Mouse (Mus musculus) ES-E14 (cell line): Measurements from ENCODE around the gene Cdh5. TPM values are rescaled to one million over a fixed set of nuclear protein-coding genes. Genes with fewer than 3 reads are reported as not detected.
"Not testable (repeated sequence)": the region's sequence is repeated elsewhere in the genome, so short reads cannot be mapped to it uniquely, and the experiment has no call there.

Source experiments
- DNase-seq: peaks from one replicate; pipeline ENCODE4 v3.0.0-alpha.2; 2013; ENCODE audit warnings: low read depth, low spot score
- H3K27ac ChIP-seq: 2 replicates; pipeline ENCODE4 v1.5.1; 2012; ENCODE audit warnings: low read depth, mild to moderate bottlenecking, low read length, moderate library complexity, mixed read lengths; ENCODE audit not compliant: poor library complexity, insufficient read depth, severe bottlenecking
- H3K36me3 ChIP-seq: 2 replicates; pipeline ENCODE4 v1.6.1; 2012; ENCODE audit warnings: mild to moderate bottlenecking, low read length, moderate library complexity, mixed read lengths; ENCODE audit not compliant: control insufficient read depth, poor library complexity, insufficient read depth, severe bottlenecking
- H3K4me1 ChIP-seq, 2 experiments: fragments of 150-350 bp in 1 of 2; sonication (generic) in 1 of 2; 2 replicates each; pipeline ENCODE4 v1.6.1; 2012; ENCODE audit warnings: low read length in 2 of 2, mild to moderate bottlenecking in 1 of 2, mixed read lengths in 1 of 2; ENCODE audit not compliant: control insufficient read depth in 2 of 2, insufficient read depth in 2 of 2, poor library complexity in 1 of 2
- H3K4me3 ChIP-seq, 2 experiments: fragments of 150-350 bp in 1 of 2; sonication (generic) in 1 of 2; 2 replicates each; pipeline ENCODE4 v1.5.1; 2012; ENCODE audit warnings: low read length in 2 of 2, low read depth in 1 of 2, mild to moderate bottlenecking in 1 of 2, mixed read lengths in 1 of 2; ENCODE audit not compliant: insufficient read depth in 1 of 2, poor library complexity in 1 of 2, severe bottlenecking in 1 of 2
- H3K9ac ChIP-seq: 2 replicates; pipeline ENCODE4 v1.6.1; 2012; ENCODE audit warnings: low read depth, mild to moderate bottlenecking, low read length, mixed read lengths; ENCODE audit not compliant: poor library complexity, insufficient read depth, severe bottlenecking
- H3K9me3 ChIP-seq: fragments of 150-350 bp; sonication (generic); 2 replicates; pipeline ENCODE4 v1.6.1; 2012; ENCODE audit warnings: low read depth, mild to moderate bottlenecking, low read length; ENCODE audit not compliant: control insufficient read depth, insufficient read depth
- CHD2 ChIP-seq: IDR thresholded peaks from 2 replicates; pipeline ENCODE4 v1.6.1; 2014; ENCODE audit warnings: mild to moderate bottlenecking, low read depth, low read length, inconsistent platforms
- HCFC1 ChIP-seq: IDR thresholded peaks from 2 replicates; pipeline ENCODE4 v1.6.1; 2012; ENCODE audit warnings: low read length, inconsistent platforms, borderline replicate concordance; ENCODE audit not compliant: insufficient read depth
- MAFK ChIP-seq: IDR thresholded peaks from 2 replicates; pipeline ENCODE4 v1.6.1; 2014; ENCODE audit warnings: mild to moderate bottlenecking, low read depth, low read length, inconsistent platforms; ENCODE audit not compliant: insufficient read depth
- ZC3H11A ChIP-seq: IDR thresholded peaks from 2 replicates; pipeline ENCODE4 v1.6.1; 2012; ENCODE audit warnings: low read depth, mild to moderate bottlenecking, inconsistent platforms, low read length, borderline replicate concordance
- ZNF384 ChIP-seq: IDR thresholded peaks from 2 replicates; pipeline ENCODE4 v1.6.1; 2012; ENCODE audit warnings: low read depth, low read length, inconsistent platforms
- in situ Hi-C, 2 experiments: fragments of 600-800 bp; cut with MboI; formaldehyde crosslinking; loops; one replicate each; pipeline ENCODE4 v1.15.1; 2025; ENCODE audit warnings: low sequenced_read_pairs in 2 of 2, inconsistent platforms in 1 of 2; ENCODE audit not compliant: unreplicated experiment in 2 of 2
- total RNA-seq: library from RNA; depleted of rRNA; stranded (reverse); fragments of 300-350 nt; gene quantifications from 2 replicates; pipeline ENCODE4 v1.2.3, GENCODE M21; 2012

Gene Cdh5
- total RNA-seq, 1 experiment = 2.0 TPM

DNA sequence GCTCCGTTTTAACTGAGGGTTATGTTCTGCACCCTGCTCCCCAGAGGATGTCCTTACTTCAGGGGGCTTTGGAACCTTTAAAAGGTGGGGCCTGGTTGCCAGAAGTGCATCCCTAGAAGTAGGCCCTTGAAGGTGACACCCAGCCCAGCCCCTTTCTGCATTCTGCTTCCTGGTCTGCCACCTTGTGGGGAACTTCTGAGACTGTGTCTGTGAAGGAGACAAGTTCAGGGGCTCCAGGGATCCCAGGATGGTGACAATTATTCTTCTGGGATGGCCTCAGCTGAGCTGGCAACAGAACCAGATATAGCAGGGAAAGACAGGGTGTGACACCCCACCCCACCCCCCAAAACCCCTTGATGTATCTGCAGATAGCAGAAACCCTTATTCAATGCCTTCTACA is 14.3 kb upstream of the Cdh5 start:
- peaks cover 0 to 4% of the 10 kb centered on the region in 2 experiments; a peak in 1 of 4 replicates for H3K4me1 ChIP-seq
- no peak overlapping the region for H3K9ac ChIP-seq
- H3K9me3 ChIP-seq = no peaks in the 10 kb centered on the region
- no peak for TF ChIP-seq ZC3H11A
- no peak for TF ChIP-seq ZNF384
- no peak for TF ChIP-seq HCFC1
- no peaks in the 10 kb centered on the region for H3K36me3 ChIP-seq
- DNase-seq = no peak
- H3K4me3 ChIP-seq = no peak overlapping the region
- in situ Hi-C loops = no loop called here
- no peak overlapping the region for H3K27ac ChIP-seq

DNA sequence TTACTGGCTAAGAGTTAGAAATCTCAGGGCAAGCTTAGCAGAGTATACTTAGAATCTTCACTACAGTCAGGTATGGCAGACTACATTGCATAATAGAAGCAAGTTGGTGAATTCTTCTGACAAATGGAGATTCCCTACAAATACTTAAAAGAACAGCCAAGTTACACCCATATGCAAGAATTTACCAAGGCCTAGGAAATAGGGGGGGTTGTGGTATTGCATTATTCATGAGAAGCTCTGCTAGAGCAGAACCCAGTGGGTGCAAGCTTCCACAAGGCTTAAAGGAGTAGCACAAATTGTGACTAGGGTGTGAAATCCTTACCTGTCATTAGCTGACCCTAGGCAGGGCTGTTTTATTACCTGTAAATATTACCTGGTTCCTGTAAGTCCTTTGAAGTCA is 13.5 kb upstream of the Cdh5 start:
- DNase-seq, H3K27ac ChIP-seq, H3K4me3 ChIP-seq, in situ Hi-C loops, H3K4me1 ChIP-seq, H3K9ac ChIP-seq, H3K36me3 ChIP-seq, H3K9me3 ChIP-seq: not testable (repeated sequence)

DNA sequence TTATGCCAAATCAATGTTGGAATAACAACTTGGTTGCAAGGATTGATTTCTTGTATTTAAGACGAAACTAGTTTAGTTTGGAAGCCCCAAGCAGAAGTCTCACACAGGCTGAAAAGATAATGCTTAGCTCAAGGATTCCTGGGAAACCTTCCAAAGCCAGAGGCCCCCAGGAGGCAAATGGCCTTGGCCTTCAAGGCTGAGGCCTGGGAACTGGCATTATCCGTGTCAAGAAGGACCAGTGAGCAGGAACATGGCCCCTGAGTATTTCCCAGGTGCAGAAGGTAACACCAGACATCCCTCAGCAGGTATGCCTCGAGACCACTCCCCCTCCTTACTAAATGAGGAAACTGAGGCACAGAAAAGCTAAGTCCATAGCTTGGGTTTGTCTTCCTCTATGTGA is 12.5 kb upstream of the Cdh5 start:
- Histone ChIP-seq H3K4me1 (peaks cover 0 to 4% of the 10 kb centered on the region in 2 experiments; a peak in 1 of 4 replicates), H3K9me3 (no peaks in the 10 kb centered on the region), H3K4me3 (no peak overlapping the region), H3K9ac (no peak overlapping the region), H3K36me3 (no peaks in the 10 kb centered on the region), H3K27ac (no peak overlapping the region)
- DNase-seq = no peak
- TF ChIP-seq ZNF384 (no peak), MAFK (no peak), CHD2 (no peak), HCFC1 (no peak), ZC3H11A (no peak)
- in situ Hi-C loops = no loop called here

DNA sequence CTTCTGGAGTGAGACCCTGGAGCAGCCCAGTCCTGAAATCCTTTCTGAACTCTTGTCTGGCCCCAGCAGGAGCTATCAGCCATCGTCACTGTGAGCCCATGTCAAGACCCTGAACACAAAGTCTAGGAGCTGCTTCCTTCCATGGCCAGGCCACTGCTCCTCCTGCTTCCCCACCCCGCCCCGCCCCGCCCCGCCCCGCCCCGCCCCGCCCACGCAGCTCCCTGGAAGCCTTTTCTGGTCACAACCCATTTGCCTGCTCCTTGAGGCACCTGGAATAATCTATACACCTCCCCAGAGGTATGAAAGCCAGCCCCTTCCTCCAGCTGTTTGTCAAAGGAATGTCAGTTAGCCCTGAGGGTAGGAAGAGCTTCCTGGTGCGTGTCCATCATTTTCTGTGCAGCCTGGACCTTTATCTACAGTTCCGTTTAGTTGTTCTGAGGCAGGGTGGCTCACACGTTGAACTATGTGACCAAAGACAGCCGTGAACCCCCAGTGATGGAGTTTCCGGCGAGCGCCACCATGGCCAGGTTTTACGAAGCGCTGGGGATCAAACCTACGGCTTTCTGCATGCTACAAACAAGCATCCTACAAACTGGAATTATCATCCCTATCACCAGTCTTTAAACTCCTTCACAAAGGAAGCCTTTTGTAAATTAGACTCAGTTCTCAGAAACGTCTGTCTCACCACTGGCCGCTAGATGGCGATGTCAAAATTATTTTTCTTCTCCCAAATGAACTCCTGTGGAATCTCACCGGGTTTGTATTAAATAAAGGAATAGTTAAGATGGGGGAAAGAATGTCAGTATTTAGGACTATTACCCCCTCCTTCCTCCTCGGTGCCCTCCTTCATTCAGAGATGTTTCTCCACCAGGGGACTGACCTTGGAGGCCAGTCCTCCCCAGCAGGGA is 10.2 kb upstream of the Cdh5 start:
- H3K4me1 ChIP-seq, DNase-seq, in situ Hi-C loops, H3K4me3 ChIP-seq, H3K9me3 ChIP-seq, H3K27ac ChIP-seq, H3K36me3 ChIP-seq, H3K9ac ChIP-seq: not testable (repeated sequence)

DNA sequence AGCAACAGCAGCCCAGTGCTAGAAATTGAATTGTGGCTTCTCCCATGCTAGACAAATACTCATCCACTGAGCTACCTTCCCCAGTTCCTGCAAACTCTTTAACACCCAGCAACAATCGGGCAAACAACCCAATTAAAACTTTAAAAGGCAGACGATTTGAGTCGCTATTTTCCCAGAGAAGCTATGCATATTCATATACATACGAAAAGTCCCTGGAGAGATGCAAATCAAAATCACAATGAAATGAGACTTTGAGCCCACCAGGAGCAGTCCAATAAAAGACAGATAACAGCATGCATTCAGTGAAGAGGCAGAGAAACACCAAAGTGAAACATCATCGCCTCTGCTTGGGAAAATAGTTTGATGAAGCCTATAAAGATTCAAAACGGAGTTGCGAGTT is 8.1 kb upstream of the Cdh5 start:
- TF ChIP-seq CHD2 (no peak), ZNF384 (no peak), MAFK (no peak)
- H3K27ac ChIP-seq = no peak overlapping the region
- no peak overlapping the region for H3K9ac ChIP-seq
- in situ Hi-C loops = no loop called here
- no peak overlapping the region for H3K4me3 ChIP-seq
- peaks cover 0 to 4% of the 10 kb centered on the region in 2 experiments; a peak in 1 of 4 replicates for H3K4me1 ChIP-seq
- no peaks in the 10 kb centered on the region for H3K9me3 ChIP-seq
- DNase-seq = peak; percentile 48
- H3K36me3 ChIP-seq = no peaks in the 10 kb centered on the region
